Mouse (Mus musculus) embryonic fibroblast, embryonic 13.5 days (primary cell): ENCODE measurements at regions not wholly inside any gene's neighbourhood (a gene's known extent, or its start where the extent isn't known, plus 50 kb on each side); places are given as distances from the start of the nearest gene placed in this dataset.

Experiments used
- H3K27ac ChIP-seq: 2 replicates; pipeline ENCODE4 v1.5.1; 2012; ENCODE audit warnings: low read length, control low read depth, inconsistent platforms; ENCODE audit not compliant: insufficient read depth
- H3K4me1 ChIP-seq: 2 replicates; pipeline ENCODE4 v1.6.1; 2011; ENCODE audit warnings: low read length; ENCODE audit not compliant: control insufficient read depth, insufficient read depth
- H3K4me3 ChIP-seq: 2 replicates; pipeline ENCODE4 v1.5.1; 2011; ENCODE audit warnings: mild to moderate bottlenecking, control low read depth, low read length; ENCODE audit not compliant: insufficient read depth
- CTCF ChIP-seq: IDR thresholded peaks from 2 replicates; pipeline ENCODE4 v1.5.1; 2011; ENCODE audit warnings: mild to moderate bottlenecking, control low read depth, low read length, moderate library complexity, borderline replicate concordance; ENCODE audit not compliant: insufficient read depth
- POLR2A ChIP-seq: IDR thresholded peaks from 2 replicates; pipeline ENCODE4 v1.6.1; 2011; ENCODE audit warnings: low read depth, mild to moderate bottlenecking, control low read depth, low read length, moderate library complexity

DNA sequence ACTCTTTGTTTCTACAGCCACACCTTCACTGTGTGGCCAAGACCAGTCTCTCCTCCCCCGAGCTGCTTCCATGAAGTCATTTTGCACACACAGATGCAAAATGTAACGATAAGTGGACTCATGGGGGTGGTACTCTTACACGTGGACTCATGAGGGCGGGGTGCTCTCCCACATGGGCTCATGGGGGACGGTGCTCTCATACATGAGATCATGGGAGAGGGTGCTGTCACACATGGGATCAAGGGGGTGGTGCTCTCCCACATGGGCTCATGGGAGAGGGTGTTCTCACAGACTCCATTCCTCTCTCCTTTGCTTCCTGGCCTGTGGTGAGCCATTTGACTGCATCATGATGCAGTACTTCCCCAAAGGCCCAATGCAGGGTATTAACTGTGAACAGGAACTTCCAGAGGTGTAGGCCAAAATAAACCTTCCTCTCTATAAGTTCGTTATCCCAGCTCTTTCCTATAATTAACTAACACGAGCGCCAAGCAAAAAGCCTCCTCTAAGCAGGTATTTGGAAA, 118.9 kb downstream of the Kdr start:
- no peak overlapping the region for H3K27ac ChIP-seq
- H3K4me1 ChIP-seq: no peaks in the 10 kb centered on the region
- no peak overlapping the region for H3K4me3 ChIP-seq
- TF ChIP-seq POLR2A: no peak
- no peak for TF ChIP-seq CTCF

DNA sequence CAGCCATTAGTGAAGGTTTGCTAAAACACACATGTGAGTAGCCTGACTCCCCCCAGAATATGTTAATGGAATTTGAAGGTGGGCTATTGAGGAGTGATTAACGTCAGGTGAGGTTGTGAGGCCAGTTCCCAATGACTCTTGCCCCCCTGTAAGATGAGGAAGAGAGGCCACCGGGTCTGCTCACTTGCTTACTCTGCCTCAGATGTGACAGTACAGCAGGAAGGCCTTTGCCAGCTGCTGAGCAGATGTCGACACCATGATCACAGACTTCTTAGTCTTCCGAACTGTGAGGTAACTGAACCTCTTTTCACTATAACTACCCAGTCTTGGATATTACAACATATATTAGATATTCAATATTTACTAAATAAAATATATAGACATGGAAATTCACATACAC, 127.4 kb downstream of the Kdr start:
- Histone ChIP-seq H3K27ac (no peak overlapping the region), H3K4me3 (no peak overlapping the region), H3K4me1 (no peaks in the 10 kb centered on the region)
- TF ChIP-seq CTCF (no peak), POLR2A (no peak)

DNA sequence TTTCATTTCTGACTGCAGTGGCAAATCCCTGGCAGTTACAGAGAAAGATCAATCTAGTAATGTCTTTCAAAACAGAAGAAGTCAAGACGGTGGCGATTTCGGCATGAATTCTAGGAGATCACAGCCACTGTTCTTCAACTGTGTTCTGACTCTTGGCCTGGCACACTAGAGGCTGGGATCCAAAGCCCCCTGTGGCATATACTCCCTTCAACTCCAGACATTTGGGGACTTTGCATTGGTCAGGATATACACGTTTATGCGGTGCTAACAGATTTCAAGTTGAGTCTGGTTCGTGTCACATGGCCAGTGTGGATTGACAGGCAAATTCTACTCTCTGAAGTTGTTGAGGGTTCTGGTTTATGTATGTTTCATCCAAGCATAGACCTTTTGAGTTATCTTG, 130.3 kb downstream of the Kdr start:
- TF ChIP-seq POLR2A: no peak
- no peak for TF ChIP-seq CTCF
- no peak overlapping the region for H3K27ac ChIP-seq
- no peaks in the 10 kb centered on the region for H3K4me1 ChIP-seq
- no peak overlapping the region for H3K4me3 ChIP-seq

DNA sequence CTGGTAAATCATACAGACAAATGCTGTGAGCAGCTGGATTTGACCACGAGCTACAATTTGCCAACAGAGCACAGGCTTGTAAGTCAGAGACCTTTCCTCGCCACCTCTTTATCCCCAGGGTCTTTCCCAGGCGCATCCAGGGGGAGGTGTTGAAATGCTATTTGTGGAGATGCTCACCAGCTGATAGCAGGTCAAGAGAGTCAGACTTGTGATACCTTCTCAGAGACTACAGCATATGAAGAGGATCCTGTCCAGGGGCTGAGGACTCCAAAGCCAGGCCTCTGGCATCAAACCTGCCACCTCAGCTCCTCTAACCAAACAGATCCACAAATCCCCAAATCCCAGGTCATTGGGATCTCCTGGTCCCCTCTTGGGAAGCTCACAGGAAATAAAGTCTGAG, 130.9 kb downstream of the Kdr start:
- no peak overlapping the region for H3K4me3 ChIP-seq
- no peak overlapping the region for H3K27ac ChIP-seq
- TF ChIP-seq CTCF (no peak), POLR2A (no peak)
- no peaks in the 10 kb centered on the region for H3K4me1 ChIP-seq

DNA sequence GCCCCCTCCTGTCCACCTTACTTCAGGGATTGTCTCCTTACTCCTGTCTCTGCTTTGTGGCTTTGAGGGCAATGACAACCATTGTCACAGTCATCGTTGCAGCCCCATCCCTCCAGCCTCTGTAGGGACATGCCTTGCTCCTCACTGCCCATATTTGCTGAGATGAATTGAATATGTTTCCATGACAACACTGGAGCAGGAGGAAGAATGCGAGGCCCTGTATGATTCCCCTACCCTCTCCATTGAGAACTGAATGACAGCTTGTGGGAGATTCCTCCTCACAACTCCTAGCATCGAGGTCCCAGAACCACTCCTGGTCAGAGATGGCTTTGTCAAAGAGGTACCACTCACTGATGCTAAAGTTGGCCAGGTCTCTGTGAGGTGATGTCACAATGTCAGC, 132.2 kb downstream of the Kdr start:
- Histone ChIP-seq H3K4me3 (no peak overlapping the region), H3K27ac (no peak overlapping the region), H3K4me1 (no peaks in the 10 kb centered on the region)
- TF ChIP-seq POLR2A (no peak), CTCF (no peak)

DNA sequence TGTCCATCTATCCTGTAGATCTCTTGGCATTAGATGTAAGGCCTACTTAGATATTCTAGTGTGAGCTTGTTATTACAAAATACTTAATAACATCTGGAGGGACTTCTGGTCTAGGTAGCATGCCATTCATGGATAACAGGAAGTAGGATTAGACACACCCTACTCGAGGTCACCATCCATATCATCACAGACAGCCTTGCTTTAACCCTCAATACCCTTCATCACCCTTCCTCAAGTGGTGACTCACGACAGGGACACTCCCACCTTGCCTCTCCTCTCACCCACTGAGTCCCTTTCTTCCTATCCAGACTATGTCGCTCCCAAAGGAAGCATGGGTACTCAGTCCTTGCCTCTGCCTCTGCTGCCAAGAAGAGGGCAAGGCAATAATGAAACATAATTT, 134.5 kb downstream of the Kdr start:
- no peak for TF ChIP-seq POLR2A
- TF ChIP-seq CTCF: no peak
- no peaks in the 10 kb centered on the region for H3K4me1 ChIP-seq
- no peak overlapping the region for H3K27ac ChIP-seq
- no peak overlapping the region for H3K4me3 ChIP-seq

DNA sequence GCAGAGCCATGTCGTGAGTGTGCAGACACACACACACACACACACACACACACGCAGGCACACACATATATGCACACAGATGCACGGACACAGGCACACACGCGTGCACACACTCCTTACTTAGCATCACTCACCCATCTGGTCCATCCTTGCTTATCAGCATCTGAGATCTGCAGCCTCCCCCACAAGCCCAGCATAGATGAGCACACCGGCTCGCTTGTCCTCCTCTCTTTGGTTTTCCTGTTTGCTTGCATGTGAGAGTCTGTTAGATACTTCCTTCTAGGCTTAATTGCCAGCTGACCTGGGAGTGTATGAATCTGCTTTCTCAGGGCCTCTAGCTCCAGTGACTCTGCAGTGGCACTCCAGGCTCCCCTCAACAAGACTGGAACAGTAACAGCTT, 137.8 kb downstream of the Kdr start:
- Histone ChIP-seq H3K4me3 (no peak overlapping the region), H3K4me1 (no peaks in the 10 kb centered on the region), H3K27ac (no peak overlapping the region)
- TF ChIP-seq CTCF: no peak

DNA sequence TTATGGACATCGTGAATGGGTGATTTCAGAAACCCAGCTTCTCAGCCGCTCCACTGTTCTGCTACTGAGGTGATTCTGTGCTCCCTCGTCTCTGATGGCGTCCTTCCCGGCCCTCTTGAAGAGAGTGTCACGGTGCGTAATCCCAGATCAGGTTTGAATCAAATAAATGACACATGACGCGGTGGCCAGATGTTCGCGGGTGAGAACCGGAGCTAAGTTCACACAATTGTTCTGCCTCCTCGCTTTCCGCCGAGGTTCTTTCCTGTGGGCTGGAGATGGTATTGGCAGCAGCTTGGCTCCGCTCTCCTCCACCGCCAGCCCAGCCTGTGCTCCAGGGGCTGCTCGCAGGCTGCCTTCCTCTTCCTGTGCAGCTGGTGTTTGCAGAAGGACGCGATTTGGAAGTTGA, 142.7 kb downstream of the Kdr start:
- no peak overlapping the region for H3K27ac ChIP-seq
- H3K4me3 ChIP-seq: 0 out of 2 replicates have a peak overlapping the region, but pooled peaks have one; percentile 2
- TF ChIP-seq CTCF (no peak), POLR2A (no peak)
- H3K4me1 ChIP-seq: no peaks in the 10 kb centered on the region

DNA sequence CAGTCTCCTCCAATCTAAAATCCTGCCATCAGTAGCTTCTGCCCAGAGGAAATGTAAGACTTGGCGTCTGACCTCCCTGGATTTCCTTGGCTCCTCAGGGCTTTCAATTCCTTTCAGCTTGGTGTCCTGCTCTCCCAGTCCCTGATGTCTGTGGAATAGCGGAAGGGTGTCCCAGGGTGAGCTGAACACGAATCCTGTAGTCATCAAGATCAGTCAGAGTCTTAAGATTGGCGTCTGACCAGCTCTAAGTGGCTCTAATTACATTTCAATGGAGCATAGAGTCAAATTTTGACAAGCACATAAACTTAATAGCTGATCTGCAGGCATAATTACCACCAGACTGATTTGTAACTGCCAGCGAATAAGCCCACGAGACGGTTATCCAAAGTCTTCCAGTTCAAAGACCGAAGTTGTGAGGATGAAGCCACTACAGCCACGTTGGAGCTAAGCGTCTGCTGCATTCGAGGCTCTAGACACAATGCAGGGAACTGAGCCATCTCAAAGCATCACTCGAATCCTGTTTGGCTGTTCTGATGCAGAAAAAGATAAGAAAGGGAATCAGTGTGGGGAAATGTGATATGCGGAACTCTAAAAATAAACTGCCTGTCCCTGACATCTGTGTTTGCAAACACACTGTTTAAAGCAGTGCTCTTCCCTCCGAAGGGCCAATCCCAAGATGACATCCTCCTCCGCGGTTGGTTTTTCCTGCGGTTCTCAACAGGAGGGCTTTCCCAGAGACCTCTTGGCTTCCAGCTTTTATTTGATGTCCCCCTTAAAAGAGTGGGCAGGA, 143.3 kb downstream of the Kdr start:
- H3K4me3 ChIP-seq: 0 out of 2 replicates have a peak overlapping the region, but pooled peaks have one; percentile 2
- TF ChIP-seq CTCF (no peak), POLR2A (no peak)
- H3K27ac ChIP-seq: no peak overlapping the region
- no peaks in the 10 kb centered on the region for H3K4me1 ChIP-seq

DNA sequence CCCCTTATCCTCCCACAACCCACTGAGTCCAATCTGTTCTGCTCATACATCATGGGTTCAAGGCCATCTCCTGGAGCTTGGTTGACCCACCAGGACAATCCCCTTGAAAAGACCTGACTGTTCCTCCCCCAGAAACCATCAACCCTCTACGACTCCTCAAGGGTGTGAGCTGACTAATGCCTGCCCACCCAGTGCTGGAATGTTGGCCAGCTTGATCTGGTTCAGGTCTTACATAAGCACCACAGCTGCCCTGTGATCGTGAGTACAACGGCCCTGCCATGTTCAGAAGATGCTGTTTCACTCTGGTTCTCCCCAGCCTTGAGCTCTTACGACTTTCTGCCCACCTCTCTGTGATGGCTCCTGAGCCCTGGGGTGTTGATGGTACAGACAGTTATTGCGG, 145.9 kb downstream of the Kdr start:
- no peak overlapping the region for H3K4me3 ChIP-seq
- no peak overlapping the region for H3K27ac ChIP-seq
- H3K4me1 ChIP-seq: no peaks in the 10 kb centered on the region
- TF ChIP-seq CTCF (no peak), POLR2A (no peak)
